Mouse (Mus musculus) intestine, embryonic 16.5 days (tissue): ENCODE results near the gene Rs1. TPM values are rescaled to one million over a fixed set of nuclear protein-coding genes. Genes with fewer than 3 reads are reported as not detected.
"Not testable (repeated sequence)": the region's sequence is repeated elsewhere in the genome, so short reads cannot be mapped to it uniquely, and the experiment has no call there.

ENCODE experiments used
- ATAC-seq: fragments of 200-750 bp; cut with Nextera tagmentation; 2 replicates; pipeline ENCODE4 v1.8.0; 2017; ENCODE audit warnings: moderate TSS enrichment, moderate library complexity
- H3K27ac ChIP-seq: fragments of 300-500 bp; sonication (generic); 2 replicates; pipeline ENCODE4 v1.5.1; 2014; ENCODE audit warnings: mild to moderate bottlenecking, low read length
- H3K27me3 ChIP-seq: fragments of 300-500 bp; sonication (generic); replicated peaks from 2 replicates; pipeline ENCODE4 v1.6.1; 2014; ENCODE audit warnings: low read length, control low read depth, mixed read lengths; ENCODE audit not compliant: control insufficient read depth, insufficient read depth
- H3K36me3 ChIP-seq: fragments of 300-500 bp; sonication (generic); 2 replicates; pipeline ENCODE4 v1.6.1; 2014; ENCODE audit warnings: low read length, control low read depth; ENCODE audit not compliant: control insufficient read depth, insufficient read depth
- H3K4me1 ChIP-seq: fragments of 300-500 bp; sonication (generic); 2 replicates; pipeline ENCODE4 v1.6.1; 2014; ENCODE audit warnings: low read length, control low read depth, mixed read lengths; ENCODE audit not compliant: control insufficient read depth, insufficient read depth
- H3K4me2 ChIP-seq: fragments of 300-500 bp; sonication (generic); 2 replicates; pipeline ENCODE4 v1.6.1; 2014; ENCODE audit warnings: low read depth, low read length, control low read depth
- H3K4me3 ChIP-seq: fragments of 300-500 bp; sonication (generic); 2 replicates; pipeline ENCODE4 v1.5.1; 2014; ENCODE audit warnings: mild to moderate bottlenecking, low read length
- H3K9ac ChIP-seq: fragments of 300-500 bp; sonication (generic); 2 replicates; pipeline ENCODE4 v1.6.1; 2014; ENCODE audit warnings: low read depth, low read length
- H3K9me3 ChIP-seq: fragments of 300-500 bp; sonication (generic); 2 replicates; pipeline ENCODE4 v1.6.1; 2016; ENCODE audit warnings: low read length, control low read depth; ENCODE audit not compliant: control insufficient read depth
- WGBS: fragments of 180-500 bp; shearing (Covaris S2); extraction: QIAGEN DNeasy Blood & Tissue Kit; methylation state at CpG from one replicate; pipeline ENCODE4 v1.1.7; 2014; 5-methylcytosine and 5-hydroxymethylcytosine counted together
- polyA plus RNA-seq: library from polyadenylated mRNA; unstranded; fragments of >200 nt; fragmentation: Nextera tagmentation; extraction: Ambion mirVana; gene quantifications from 2 replicates; pipeline ENCODE4 v1.2.1, GENCODE M21; 2015

The Rs1 gene
- not detected in 2 replicates for polyA plus RNA-seq

- no peaks in the 10 kb centered on the region for H3K9me3 ChIP-seq
- peak within 1 kb of the TSS; percentile 28 for H3K4me3 ChIP-seq
- H3K27ac ChIP-seq, result no peak within 1 kb of the TSS
- peak within 1 kb of the TSS; percentile 33 for H3K4me2 ChIP-seq
- ATAC-seq, result no peak
- 81% methylated on average over 2 of the region's 2 CpGs for WGBS
- no peak within 1 kb of the TSS for H3K9ac ChIP-seq
- H3K4me1 ChIP-seq, result no peaks in the 10 kb centered on the region
- no peaks in the 10 kb centered on the region for H3K36me3 ChIP-seq
- 0 out of 2 replicates have a peak, but pooled peaks cover 4% of the 10 kb centered on the region for H3K27me3 ChIP-seq
Observed at GRCm38 (mm10) chrX:160767713-160768112, at the start of gene Rs1. Gene Rs1 (plus strand): TSS chrX:160768013.

DNA sequence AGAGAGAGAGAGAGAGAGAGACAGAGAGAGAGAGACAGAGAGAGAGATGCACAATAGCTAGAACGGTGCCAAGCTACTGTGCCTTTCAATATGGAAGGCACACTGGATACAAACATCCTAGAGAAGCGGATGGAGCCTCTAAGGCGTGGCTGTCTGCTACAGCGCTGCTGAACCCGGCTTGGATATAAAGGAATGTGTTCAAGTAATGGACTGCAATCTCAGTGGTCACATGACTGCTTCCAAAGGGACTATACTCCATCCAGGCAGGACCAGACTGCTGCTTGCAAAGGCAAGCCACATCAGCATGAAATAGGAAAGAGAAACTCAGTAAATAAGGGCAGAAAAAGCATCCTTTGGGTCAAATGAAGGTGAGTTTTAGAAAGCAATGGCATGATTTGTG, 32.2 kb upstream of the Rs1 start, which contains the start of gene Ppef1:
Ppef1 (minus strand) TSS at position 116 of the 400 bp plus-strand sequence.
- Histone ChIP-seq H3K36me3 (no peaks in the 10 kb centered on the region), H3K27ac (no peak within 1 kb of the TSS), H3K4me1 (no peaks in the 10 kb centered on the region), H3K9me3 (no peaks in the 10 kb centered on the region), H3K4me2 (no peak within 1 kb of the TSS), H3K4me3 (no peak within 1 kb of the TSS), H3K9ac (no peak within 1 kb of the TSS), H3K27me3 (0 out of 2 replicates have a peak, but pooled peaks cover 2% of the 10 kb centered on the region)
- 68% methylated on average over 5 of the region's 5 CpGs for WGBS
- no peak for ATAC-seq

GRCm38 (mm10) chrX:160745399-160745798, 22.4 kb upstream of the Rs1 start:
- Histone ChIP-seq H3K4me1 (no peaks in the 10 kb centered on the region), H3K9me3 (no peaks in the 10 kb centered on the region), H3K4me2 (no peak overlapping the region), H3K27ac (no peak overlapping the region), H3K27me3 (no peaks in the 10 kb centered on the region), H3K4me3 (no peak overlapping the region), H3K9ac (no peak overlapping the region), H3K36me3 (no peaks in the 10 kb centered on the region)
- ATAC-seq, result no peak
- WGBS, result 80% methylated on average over 1 of the region's 1 CpGs

GRCm38 (mm10) chrX:160748653-160749052, 19.2 kb upstream of the Rs1 start:
- H3K4me1 ChIP-seq, result no peaks in the 10 kb centered on the region
- no peaks in the 10 kb centered on the region for H3K36me3 ChIP-seq
- no peaks in the 10 kb centered on the region for H3K9me3 ChIP-seq
- no peaks in the 10 kb centered on the region for H3K27me3 ChIP-seq
- no peak overlapping the region for H3K27ac ChIP-seq
- peak; percentile 70 for ATAC-seq
- 59% methylated on average over 1 of the region's 1 CpGs for WGBS
- H3K9ac ChIP-seq, result no peak overlapping the region
- H3K4me2 ChIP-seq, result no peak overlapping the region
- H3K4me3 ChIP-seq, result no peak overlapping the region

DNA sequence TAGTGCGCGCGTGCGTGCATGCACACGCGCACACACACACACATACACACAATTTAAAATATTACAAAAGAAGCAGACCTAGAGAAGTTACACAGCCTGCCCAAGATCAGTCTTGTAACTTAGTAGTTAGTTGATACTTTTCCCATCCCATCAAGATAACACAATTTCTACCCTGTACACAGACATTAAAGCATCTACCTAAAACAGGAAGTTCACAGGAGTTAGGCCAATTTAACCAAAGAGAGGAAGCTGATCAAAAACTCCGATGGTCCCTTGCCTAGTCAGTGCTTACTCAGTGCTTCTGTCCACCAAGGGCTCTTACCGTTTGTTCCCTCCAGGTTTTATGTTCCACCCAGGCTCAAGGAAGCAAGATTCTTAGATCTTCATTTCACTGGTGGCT, 17.0 kb upstream of the Rs1 start:
- H3K27ac ChIP-seq, result no peak overlapping the region
- no peaks in the 10 kb centered on the region for H3K36me3 ChIP-seq
- no peak overlapping the region for H3K4me3 ChIP-seq
- no peaks in the 10 kb centered on the region; the same call in 1 of the 2 replicates for H3K27me3 ChIP-seq
- no peak overlapping the region for H3K9ac ChIP-seq
- no peak overlapping the region for H3K4me2 ChIP-seq
- no peaks in the 10 kb centered on the region for H3K9me3 ChIP-seq
- WGBS, result 95% methylated on average over 8 of the region's 8 CpGs
- H3K4me1 ChIP-seq, result no peaks in the 10 kb centered on the region
- no peak for ATAC-seq

DNA sequence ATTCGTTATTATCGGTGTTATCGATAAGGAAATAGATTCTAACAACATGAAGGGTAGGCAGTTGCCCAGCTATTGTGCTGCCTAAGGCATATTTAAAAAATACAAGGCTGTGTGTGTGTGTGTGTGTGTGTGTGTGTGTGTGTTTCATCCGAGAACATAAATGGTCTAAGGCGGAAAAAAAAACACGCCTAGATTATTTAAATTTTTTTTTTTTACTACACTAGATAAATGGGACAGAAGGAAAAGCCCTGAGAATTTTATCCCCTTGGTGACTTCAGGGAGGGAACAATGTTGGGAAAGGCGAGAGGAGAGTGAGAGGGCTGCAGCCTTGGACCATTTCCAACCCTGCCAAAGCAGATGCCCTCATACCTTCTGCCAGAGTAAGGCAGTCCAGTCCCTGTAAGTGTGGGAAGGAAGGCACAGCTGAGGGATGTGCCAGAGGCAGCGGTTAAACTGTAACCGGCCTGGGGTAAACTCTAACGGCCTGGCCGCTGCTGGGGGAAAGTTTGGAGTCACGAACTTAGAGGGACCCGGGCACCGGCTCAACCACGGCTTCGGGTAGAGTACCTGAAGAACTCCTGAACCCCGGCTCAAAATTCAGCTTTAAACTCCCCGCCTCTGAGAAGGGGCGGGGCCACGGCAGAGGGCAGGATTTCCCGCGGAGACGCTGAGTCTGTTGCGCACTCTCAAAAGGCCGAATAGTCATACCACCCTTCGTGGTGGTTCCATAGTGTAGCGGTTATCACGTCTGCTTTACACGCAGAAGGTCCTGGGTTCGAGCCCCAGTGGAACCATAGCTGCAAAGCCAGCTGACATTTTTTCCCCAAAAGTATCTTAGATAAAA, 2.2 kb upstream of the Rs1 start:
- H3K36me3 ChIP-seq, result no peaks in the 10 kb centered on the region
- H3K4me2 ChIP-seq, result peak overlapping the region; percentile 40
- peak; percentile 97 for ATAC-seq
- H3K27me3 ChIP-seq, result no peaks in the 10 kb centered on the region; the same call in 1 of the 2 replicates
- no peaks in the 10 kb centered on the region for H3K9me3 ChIP-seq
- H3K4me1 ChIP-seq, result no peaks in the 10 kb centered on the region
- no peak overlapping the region for H3K27ac ChIP-seq
- 26% methylated on average over 30 of the region's 30 CpGs for WGBS
- peak overlapping the region; percentile 55 for H3K4me3 ChIP-seq
- H3K9ac ChIP-seq, result peak overlapping the region; percentile 60

GRCm38 (mm10) chrX:160766233-160766616, 1.6 kb upstream of the Rs1 start:
- peak; percentile 89 for ATAC-seq
- Histone ChIP-seq H3K4me1 (no peaks in the 10 kb centered on the region), H3K9ac (peak overlapping the region; percentile 60), H3K27me3 (0 out of 2 replicates have a peak, but pooled peaks cover 1% of the 10 kb centered on the region), H3K4me2 (peak overlapping the region; percentile 33; the same call in 1 of the 2 replicates), H3K36me3 (no peaks in the 10 kb centered on the region), H3K4me3 (peak overlapping the region; percentile 51), H3K27ac (no peak overlapping the region), H3K9me3 (no peaks in the 10 kb centered on the region)
- WGBS, result 23% methylated on average over 15 of the region's 15 CpGs

DNA sequence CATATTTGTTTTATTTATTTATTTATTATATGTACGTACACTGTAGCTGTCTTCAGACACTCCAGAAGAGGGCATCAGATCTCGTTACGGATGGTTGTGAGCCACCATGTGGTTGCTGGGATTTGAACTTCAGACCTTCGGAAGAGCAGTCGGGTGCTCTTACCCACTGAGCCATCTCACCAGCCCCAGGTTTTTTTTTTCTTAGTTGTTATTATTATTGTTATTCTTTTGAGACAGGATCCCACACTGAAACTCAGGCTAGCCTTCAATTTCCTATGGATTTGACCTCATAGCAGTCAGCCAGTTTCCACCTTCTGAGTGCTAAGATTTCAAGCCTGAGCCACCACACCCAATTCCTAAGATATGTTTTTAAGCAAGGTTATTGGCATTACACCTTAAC, 1.8 kb downstream of the Rs1 start:
- WGBS, result 78% methylated on average over 5 of the region's 5 CpGs
- ATAC-seq, H3K4me2 ChIP-seq, H3K27ac ChIP-seq, H3K4me1 ChIP-seq, H3K9ac ChIP-seq, H3K9me3 ChIP-seq, H3K27me3 ChIP-seq, H3K36me3 ChIP-seq, H3K4me3 ChIP-seq: not testable (repeated sequence)

GRCm38 (mm10) chrX:160773033-160773432, 5.2 kb downstream of the Rs1 start:
- Histone ChIP-seq H3K27ac (no peak overlapping the region), H3K36me3 (no peaks in the 10 kb centered on the region), H3K27me3 (peaks cover 6% of the 10 kb centered on the region; the same call in 1 of the 2 replicates), H3K9me3 (no peaks in the 10 kb centered on the region), H3K4me1 (no peaks in the 10 kb centered on the region), H3K4me2 (no peak overlapping the region), H3K4me3 (no peak overlapping the region), H3K9ac (no peak overlapping the region)
- ATAC-seq, result no peak
- WGBS, result 37% methylated on average over 1 of the region's 1 CpGs
